Mouse (Mus musculus) embryonic facial prominence, embryonic 15.5 days (tissue): ENCODE measurements at regions not wholly inside any gene's neighbourhood (a gene's known extent, or its start where the extent isn't known, plus 50 kb on each side); places are given as distances from the start of the nearest gene placed in this dataset.

ENCODE experiments used
- ATAC-seq: fragments of 200-750 bp; cut with Nextera tagmentation; 2 replicates; pipeline ENCODE4 v1.8.0; 2017; ENCODE audit warnings: low read depth, moderate TSS enrichment; ENCODE audit not compliant: insufficient number of reproducible peaks, low FRiP score, low TSS enrichment
- H3K27ac ChIP-seq: fragments of 300-500 bp; sonication (generic); replicated peaks from 2 replicates; pipeline ENCODE4 v1.5.1; 2015; ENCODE audit warnings: mild to moderate bottlenecking, inconsistent platforms
- H3K27me3 ChIP-seq: fragments of 300-500 bp; sonication (generic); 2 replicates; pipeline ENCODE4 v1.6.1; 2015; ENCODE audit warnings: inconsistent platforms
- H3K36me3 ChIP-seq: fragments of 300-500 bp; sonication (generic); 2 replicates; pipeline ENCODE4 v1.6.1; 2015; ENCODE audit warnings: mild to moderate bottlenecking, inconsistent platforms
- H3K4me1 ChIP-seq: fragments of 300-500 bp; sonication (generic); 2 replicates; pipeline ENCODE4 v1.6.1; 2015; ENCODE audit warnings: inconsistent platforms
- H3K4me2 ChIP-seq: fragments of 300-500 bp; sonication (generic); replicated peaks from 2 replicates; pipeline ENCODE4 v1.6.1; 2015; ENCODE audit warnings: mild to moderate bottlenecking, inconsistent platforms
- H3K4me3 ChIP-seq: fragments of 300-500 bp; sonication (generic); replicated peaks from 2 replicates; pipeline ENCODE4 v1.5.1; 2015; ENCODE audit warnings: mild to moderate bottlenecking, inconsistent platforms
- H3K9ac ChIP-seq: fragments of 300-500 bp; sonication (generic); 2 replicates; pipeline ENCODE4 v1.6.1; 2015; ENCODE audit warnings: inconsistent platforms
- H3K9me3 ChIP-seq: fragments of 300-500 bp; sonication (generic); replicated peaks from 2 replicates; pipeline ENCODE4 v1.6.1; 2016; ENCODE audit warnings: inconsistent platforms
- whole genome bisulfite sequencing: fragments of 180-500 bp; shearing (Covaris S2); methylation state at CpG from one replicate; pipeline ENCODE4 v1.1.7; 2015; 5-methylcytosine and 5-hydroxymethylcytosine counted together

- no peaks in the 10 kb centered on the region for H3K36me3 ChIP-seq
- no peak for ATAC-seq
- H3K4me1 ChIP-seq, result no peaks in the 10 kb centered on the region; the same call in 1 of the 2 replicates
- no peak overlapping the region for H3K4me3 ChIP-seq
- no peaks in the 10 kb centered on the region for H3K9me3 ChIP-seq
- no peak overlapping the region for H3K4me2 ChIP-seq
- H3K9ac ChIP-seq, result no peak overlapping the region
- 82% methylated on average over 3 of the region's 3 CpGs for WGBS
- no peak overlapping the region for H3K27ac ChIP-seq
- no peaks in the 10 kb centered on the region for H3K27me3 ChIP-seq
These were observed 56.9 kb upstream of the Ltbp1 start for GRCm38 (mm10) chr17:74948476-74948875.

- Histone ChIP-seq H3K9me3 (no peaks in the 10 kb centered on the region), H3K4me2 (no peak overlapping the region), H3K36me3 (no peaks in the 10 kb centered on the region), H3K4me3 (no peak overlapping the region), H3K27ac (no peak overlapping the region), H3K4me1 (no peaks in the 10 kb centered on the region), H3K27me3 (no peaks in the 10 kb centered on the region), H3K9ac (no peak overlapping the region)
- WGBS, result 99% methylated on average over 2 of the region's 2 CpGs
- no peak for ATAC-seq
These were observed 55.1 kb upstream of the Ltbp1 start for GRCm38 (mm10) chr17:74950316-74950715.

GRCm38 (mm10) chr17:74954988-74955387, 50.4 kb upstream of the Ltbp1 start:
- Histone ChIP-seq H3K27ac (no peak overlapping the region), H3K9me3 (no peaks in the 10 kb centered on the region), H3K27me3 (no peaks in the 10 kb centered on the region), H3K36me3 (no peaks in the 10 kb centered on the region), H3K9ac (no peak overlapping the region), H3K4me3 (no peak overlapping the region), H3K4me2 (no peak overlapping the region), H3K4me1 (0 out of 2 replicates have a peak, but pooled peaks cover 3% of the 10 kb centered on the region)
- no peak for ATAC-seq
- 89% methylated on average over 2 of the region's 2 CpGs for WGBS
